Mouse (Mus musculus) stomach, embryonic 14.5 days (tissue): ENCODE results near the gene Olfr1535. TPM values are rescaled to one million over a fixed set of nuclear protein-coding genes. Genes with fewer than 3 reads are reported as not detected.
A peak's percentile ranks its signal among the peaks of the same experiment; 100 is the strongest.

Experiments
- ATAC-seq: fragments of 200-750 bp; cut with Nextera tagmentation; 2 replicates; pipeline ENCODE4 v1.8.0; 2017; ENCODE audit warnings: low read depth, moderate TSS enrichment; ENCODE audit not compliant: insufficient number of reproducible peaks, insufficient read depth, low FRiP score
- H3K27ac ChIP-seq: fragments of 300-500 bp; sonication (generic); 2 replicates; pipeline ENCODE4 v1.5.1; 2014; ENCODE audit warnings: mild to moderate bottlenecking, low read length, moderate library complexity, mixed read lengths
- H3K27me3 ChIP-seq: fragments of 300-500 bp; sonication (generic); 2 replicates; pipeline ENCODE4 v1.6.1; 2014; ENCODE audit warnings: low read length, control low read depth, mixed read lengths; ENCODE audit not compliant: control insufficient read depth, insufficient read depth
- H3K36me3 ChIP-seq: fragments of 300-500 bp; sonication (generic); 2 replicates; pipeline ENCODE4 v1.6.1; 2014; ENCODE audit warnings: mild to moderate bottlenecking, control low read depth, low read length, moderate library complexity, mixed read lengths; ENCODE audit not compliant: control insufficient read depth, insufficient read depth
- H3K4me1 ChIP-seq: fragments of 300-500 bp; sonication (generic); 2 replicates; pipeline ENCODE4 v1.6.1; 2014; ENCODE audit warnings: low read length, control low read depth, mixed read lengths; ENCODE audit not compliant: control insufficient read depth, insufficient read depth
- H3K4me2 ChIP-seq: fragments of 300-500 bp; sonication (generic); replicated peaks from 2 replicates; pipeline ENCODE4 v1.6.1; 2014; ENCODE audit warnings: low read depth, low read length, control low read depth
- H3K4me3 ChIP-seq: fragments of 300-500 bp; sonication (generic); 2 replicates; pipeline ENCODE4 v1.5.1; 2014; ENCODE audit warnings: low read depth, low read length, control low read depth
- H3K9ac ChIP-seq: fragments of 300-500 bp; sonication (generic); replicated peaks from 2 replicates; pipeline ENCODE4 v1.6.1; 2014; ENCODE audit warnings: low read depth, mild to moderate bottlenecking, control low read depth, low read length, moderate library complexity, mixed read lengths
- H3K9me3 ChIP-seq: fragments of 300-500 bp; sonication (generic); 2 replicates; pipeline ENCODE4 v1.6.1; 2016; ENCODE audit warnings: low read depth, low read length, control low read depth; ENCODE audit not compliant: control insufficient read depth
- WGBS: fragments of 180-500 bp; shearing (Covaris S2); extraction: QIAGEN DNeasy Blood & Tissue Kit; methylation state at CpG from one replicate; pipeline ENCODE4 v1.1.7; 2014; 5-methylcytosine and 5-hydroxymethylcytosine counted together
- polyA plus RNA-seq: library from polyadenylated mRNA; unstranded; fragments of >200 nt; fragmentation: Nextera tagmentation; extraction: Ambion mirVana; gene quantifications from 2 replicates; pipeline ENCODE4 v1.2.1, GENCODE M21; 2014

Gene Olfr1535
- polyA plus RNA-seq = 0.06 TPM in 1 of 2 replicates, not detected in the other

GRCm38 (mm10) chr13:21559793-21560192 is at the start of gene Olfr1535:
TSS of gene Olfr1535 (minus strand) at chr13:21559893.
- no peaks in the 10 kb centered on the region for H3K36me3 ChIP-seq
- H3K4me3 ChIP-seq = no peak within 1 kb of the TSS
- WGBS = 60% methylated on average over 1 of the region's 1 CpGs
- H3K4me1 ChIP-seq = no peaks in the 10 kb centered on the region
- H3K27me3 ChIP-seq = no peaks in the 10 kb centered on the region
- H3K27ac ChIP-seq = no peak within 1 kb of the TSS
- ATAC-seq = no peak
- H3K9me3 ChIP-seq = no peaks in the 10 kb centered on the region
- H3K4me2 ChIP-seq = no peak within 1 kb of the TSS
- H3K9ac ChIP-seq = no peak within 1 kb of the TSS

- Histone ChIP-seq H3K4me1 (no peaks in the 10 kb centered on the region), H3K4me3 (no peak overlapping the region), H3K9me3 (no peaks in the 10 kb centered on the region), H3K36me3 (no peaks in the 10 kb centered on the region), H3K9ac (no peak overlapping the region), H3K27me3 (no peaks in the 10 kb centered on the region), H3K27ac (no peak overlapping the region), H3K4me2 (no peak overlapping the region)
- no peak for ATAC-seq
- 65% methylated on average over 2 of the region's 2 CpGs for WGBS
These were observed 31.9 kb upstream of the Olfr1535 start for GRCm38 (mm10) chr13:21591618-21592017.

GRCm38 (mm10) chr13:21581659-21582058 is 22.0 kb upstream of the Olfr1535 start, which contains the start of gene Olfr1364:
TSS of gene Olfr1364 (minus strand) at chr13:21581759.
- no peaks in the 10 kb centered on the region for H3K9me3 ChIP-seq
- WGBS = 78% methylated on average over 2 of the region's 2 CpGs
- ATAC-seq = no peak
- H3K36me3 ChIP-seq = no peaks in the 10 kb centered on the region
- H3K27me3 ChIP-seq = no peaks in the 10 kb centered on the region
- no peak within 1 kb of the TSS for H3K4me3 ChIP-seq
- H3K4me1 ChIP-seq = no peaks in the 10 kb centered on the region
- H3K9ac ChIP-seq = no peak within 1 kb of the TSS
- no peak within 1 kb of the TSS for H3K4me2 ChIP-seq
- H3K27ac ChIP-seq = no peak within 1 kb of the TSS

GRCm38 (mm10) chr13:21550416-21551110 is 9.1 kb downstream of the Olfr1535 start:
- Histone ChIP-seq H3K9me3 (no peaks in the 10 kb centered on the region), H3K9ac (no peak overlapping the region), H3K4me1 (no peaks in the 10 kb centered on the region), H3K4me3 (no peak overlapping the region), H3K27me3 (no peaks in the 10 kb centered on the region), H3K4me2 (no peak overlapping the region), H3K36me3 (no peaks in the 10 kb centered on the region), H3K27ac (no peak overlapping the region)
- WGBS = 42% methylated on average over 3 of the region's 3 CpGs
- no peak for ATAC-seq

- Histone ChIP-seq H3K9me3 (no peaks in the 10 kb centered on the region), H3K4me2 (no peak overlapping the region), H3K4me3 (no peak overlapping the region), H3K36me3 (no peaks in the 10 kb centered on the region), H3K27ac (no peak overlapping the region), H3K9ac (no peak overlapping the region), H3K27me3 (no peaks in the 10 kb centered on the region), H3K4me1 (no peaks in the 10 kb centered on the region)
- 87% methylated on average over 3 of the region's 3 CpGs for WGBS
- ATAC-seq = no peak
These were observed 10.2 kb downstream of the Olfr1535 start for GRCm38 (mm10) chr13:21549487-21549886.

- no peak for ATAC-seq
- Histone ChIP-seq H3K27ac (no peak within 1 kb of the TSS), H3K27me3 (no peaks in the 10 kb centered on the region), H3K9me3 (no peaks in the 10 kb centered on the region), H3K9ac (no peak within 1 kb of the TSS), H3K4me3 (no peak within 1 kb of the TSS), H3K4me2 (no peak within 1 kb of the TSS), H3K36me3 (no peaks in the 10 kb centered on the region), H3K4me1 (no peaks in the 10 kb centered on the region)
- WGBS = 65% methylated on average over 1 of the region's 1 CpGs
These were observed 17.0 kb downstream of the Olfr1535 start, which contains the start of gene Olfr1366 for GRCm38 (mm10) chr13:21542708-21543107. TSS of gene Olfr1366 (minus strand) at chr13:21542808.

- peak within 1 kb of the TSS; percentile 86 for H3K4me3 ChIP-seq
- H3K27me3 ChIP-seq = no peaks in the 10 kb centered on the region
- peaks cover 11% of the 10 kb centered on the region for H3K36me3 ChIP-seq
- peak within 1 kb of the TSS; percentile 96 for H3K27ac ChIP-seq
- peak within 1 kb of the TSS; percentile 64 for H3K4me2 ChIP-seq
- H3K9ac ChIP-seq = peak within 1 kb of the TSS; percentile 96
- ATAC-seq = peak; percentile 97
- no peaks in the 10 kb centered on the region for H3K9me3 ChIP-seq
- WGBS = 0% methylated on average over 39 of the region's 39 CpGs
- H3K4me1 ChIP-seq = peaks cover 3% of the 10 kb centered on the region; the same call in 1 of the 2 replicates
These were observed 28.9 kb downstream of the Olfr1535 start, which contains the start of gene Zkscan8 for GRCm38 (mm10) chr13:21530781-21531201. TSS of gene Zkscan8 (minus strand) at chr13:21531120.

GRCm38 (mm10) chr13:21530136-21530535 is 29.6 kb downstream of the Olfr1535 start:
- Histone ChIP-seq H3K4me1 (peaks cover 3% of the 10 kb centered on the region; the same call in 1 of the 2 replicates), H3K9ac (peak overlapping the region; percentile 96; the same call in 1 of the 2 replicates), H3K27me3 (no peaks in the 10 kb centered on the region), H3K9me3 (no peaks in the 10 kb centered on the region), H3K4me2 (peak overlapping the region; percentile 64), H3K36me3 (peaks cover 15% of the 10 kb centered on the region), H3K4me3 (peak overlapping the region; percentile 86), H3K27ac (no peak overlapping the region)
- 36% methylated on average over 7 of the region's 7 CpGs for WGBS
- no peak for ATAC-seq
